Mouse (Mus musculus): Measurements from ENCODE around the gene Tmsb15a. TPM values are rescaled to one million over a fixed set of nuclear protein-coding genes. Genes with fewer than 3 reads are reported as not detected.
"Not testable (repeated sequence)": the region's sequence is repeated elsewhere in the genome, so short reads cannot be mapped to it uniquely, and the experiment has no call there.

Gene Tmsb15a
- not detected for total RNA-seq (2021)
- long read RNA-seq: 0 reads

GRCm38 (mm10) chrX:135725161-135725560 is at the start of gene Tmsb15a:
Gene Tmsb15a (minus strand): TSS chrX:135725261.
- DNase-seq (ENCODE audit: low spot score in 2 of 2): no peak

- DNase-seq (ENCODE audit: low spot score in 2 of 2): no peak
Observed at GRCm38 (mm10) chrX:135768565-135768964, 43.5 kb upstream of the Tmsb15a start.

GRCm38 (mm10) chrX:135768043-135768548 is 43.0 kb upstream of the Tmsb15a start:
- DNase-seq (ENCODE audit: low spot score in 2 of 2): no peak

DNA sequence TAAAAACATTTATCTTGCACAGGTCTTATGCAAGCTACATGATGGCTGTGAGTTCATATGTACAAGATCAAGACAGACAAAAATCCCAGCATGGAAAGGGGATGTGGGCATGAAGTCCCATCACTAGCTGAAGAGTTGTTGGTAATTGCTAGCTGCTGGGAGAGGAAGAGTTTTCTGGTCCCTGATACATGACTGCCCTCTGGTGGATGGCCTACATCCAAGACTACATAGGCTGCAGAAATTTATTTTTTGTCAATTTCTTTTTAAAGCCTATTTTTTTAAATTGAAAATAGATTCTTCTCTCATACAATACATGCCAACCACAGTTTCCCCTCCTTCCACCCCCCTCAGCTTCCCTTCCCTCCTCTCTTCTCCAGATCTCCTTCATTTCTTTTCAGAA is 36.6 kb upstream of the Tmsb15a start:
- DNase-seq (ENCODE audit: low spot score in 2 of 2): peak; percentile 26 to 51

- peak; percentile 77 to 79 for DNase-seq (ENCODE audit: low spot score in 2 of 2)
Observed at GRCm38 (mm10) chrX:135752832-135753231, 27.8 kb upstream of the Tmsb15a start.

GRCm38 (mm10) chrX:135745376-135745775 is 20.3 kb upstream of the Tmsb15a start:
- DNase-seq (ENCODE audit: low spot score in 2 of 2): not testable (repeated sequence)

DNA sequence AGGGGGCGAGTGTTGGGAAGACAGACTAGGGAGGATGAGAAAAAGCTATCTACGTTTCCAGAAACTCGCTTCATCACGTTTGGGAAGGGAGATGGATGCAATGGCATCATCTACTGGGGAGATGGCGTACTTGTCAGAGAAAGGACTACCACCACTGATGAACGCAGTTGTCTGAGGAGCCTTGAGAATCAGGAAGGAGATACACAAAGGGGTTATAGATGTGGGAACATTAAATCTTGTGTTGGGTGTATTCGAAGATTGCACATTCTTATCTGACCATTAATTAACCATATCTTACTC is 17.9 kb upstream of the Tmsb15a start:
- DNase-seq (ENCODE audit: low spot score in 2 of 2): no peak

DNA sequence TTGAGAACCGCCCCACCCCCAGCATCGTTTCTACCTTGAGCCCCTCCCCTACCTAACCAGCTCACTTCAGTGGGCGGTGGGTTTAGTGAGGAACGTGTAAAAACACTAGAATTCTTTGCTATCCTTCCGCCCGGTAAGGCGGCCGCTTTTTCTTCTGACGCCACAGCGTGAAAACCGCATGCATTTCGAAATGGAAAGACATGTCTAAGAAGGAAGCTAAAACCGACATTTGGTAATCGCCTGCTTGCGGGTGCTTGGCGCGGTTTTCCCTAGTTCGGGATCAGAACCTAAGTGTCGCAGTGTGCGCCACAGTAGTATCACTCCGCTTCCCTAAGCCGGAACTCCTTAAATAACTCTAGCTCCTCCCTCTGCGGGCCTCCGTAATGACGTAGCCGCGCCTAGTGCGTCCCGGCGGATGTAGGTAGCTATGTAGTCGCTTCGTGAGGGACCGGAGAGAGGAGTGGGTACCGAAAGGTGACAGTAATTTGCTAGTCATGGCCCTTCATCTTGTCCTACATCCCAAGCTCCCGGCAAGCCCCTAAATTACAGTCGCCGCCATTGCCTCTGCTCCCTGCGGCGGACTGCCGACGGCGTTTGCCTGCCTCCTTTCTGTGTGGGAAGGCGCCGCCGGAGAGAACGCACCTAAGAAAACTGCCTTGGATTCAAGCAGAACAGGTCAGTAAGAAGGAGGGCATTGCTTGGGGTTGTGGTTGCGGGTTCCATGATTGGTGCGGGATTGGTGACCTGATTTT is 17.4 kb upstream of the Tmsb15a start, which contains the start of the genes Armcx5 and Gprasp1:
Gene Armcx5 (plus strand): TSS at position 430 of the 752 bp plus-strand sequence.
Gene Gprasp1 (plus strand): TSS at position 430 of the 752 bp plus-strand sequence.
- peak; percentile 78 to 82 for DNase-seq (ENCODE audit: low spot score in 2 of 2)

GRCm38 (mm10) chrX:135738730-135739520 is 13.9 kb upstream of the Tmsb15a start:
- no peak for DNase-seq (ENCODE audit: low spot score in 2 of 2)

DNA sequence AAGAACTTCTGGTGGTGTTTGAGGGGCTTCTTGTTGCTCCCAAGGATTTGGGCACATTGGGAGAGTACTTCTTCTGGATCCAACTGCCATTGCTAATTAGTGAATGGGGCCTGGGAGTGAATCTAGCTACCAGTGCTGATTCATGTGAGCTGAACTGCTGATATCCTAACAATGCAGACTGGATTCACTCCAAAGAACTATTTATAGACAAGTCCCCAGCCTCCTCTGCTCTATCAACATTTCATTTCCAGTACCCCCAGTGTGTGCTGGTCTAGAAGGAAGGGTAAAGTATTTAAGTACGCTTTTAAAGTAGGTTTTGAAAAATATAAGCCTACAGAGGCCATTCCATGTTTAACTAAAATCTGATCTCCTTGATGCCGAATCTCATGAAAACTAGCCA is 12.2 kb downstream of the Tmsb15a start:
- no peak for DNase-seq (ENCODE audit: low spot score in 2 of 2)

- DNase-seq (ENCODE audit: low spot score in 2 of 2): no peak
Observed at GRCm38 (mm10) chrX:135704349-135704748, 20.7 kb downstream of the Tmsb15a start.

GRCm38 (mm10) chrX:135703111-135703510 is 21.9 kb downstream of the Tmsb15a start:
- no peak for DNase-seq (ENCODE audit: low spot score in 2 of 2)

DNA sequence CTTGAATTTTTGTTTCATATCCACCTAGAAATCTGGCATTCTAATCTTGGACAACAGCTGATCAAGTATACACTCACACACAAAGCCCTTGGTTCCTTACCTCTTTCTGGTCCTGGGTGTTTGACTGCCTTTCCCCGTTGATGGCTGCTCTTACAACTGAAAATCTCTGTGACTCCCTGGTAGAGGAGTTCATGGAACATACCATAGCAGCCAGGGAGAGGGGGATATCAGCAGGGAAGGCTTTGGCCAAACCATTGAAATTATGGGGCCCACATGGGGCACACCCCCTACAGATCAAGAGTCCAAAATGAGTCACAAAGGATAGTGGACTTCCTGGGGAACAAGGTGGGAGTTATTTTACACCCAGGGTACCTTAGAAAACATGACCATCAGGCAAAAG is 31.4 kb downstream of the Tmsb15a start, which contains the start of gene Tcp11x2:
Gene Tcp11x2 (minus strand): TSS at position 158 of the 400 bp plus-strand sequence.
- no peak for DNase-seq (ENCODE audit: low spot score in 2 of 2)

- no peak for DNase-seq (ENCODE audit: low spot score in 2 of 2)
Observed at GRCm38 (mm10) chrX:135687802-135688201, 37.3 kb downstream of the Tmsb15a start.

GRCm38 (mm10) chrX:135681858-135682257 is 43.2 kb downstream of the Tmsb15a start:
- DNase-seq (ENCODE audit: low spot score in 2 of 2): no peak

Small RNA genes within 50 kb of the gene (microRNA-seq; reads per million reads assigned to microRNA genes)
- 0 reads per million in 2 experiments for gene Mir7646

Other genes with a start within 250 kb of the Tmsb15a start
- not detected for gene AV320801, start 230.7 kb downstream of the Tmsb15a start, total RNA-seq (2021)
- gene Nxf7, start 126.5 kb downstream of the Tmsb15a start, total RNA-seq (2021): not detected
- gene Prame, start 97.6 kb downstream of the Tmsb15a start, total RNA-seq (2021): not detected
- gene Tcp11x2, start 31.5 kb downstream of the Tmsb15a start, total RNA-seq (2021): not detected
- 10 to 100 TPM; 29.8 to 32.9 TPM for gene Armcx5, start 17.5 kb upstream of the Tmsb15a start, total RNA-seq (2021)
- 100 to 1,000 TPM; 326 to 346 TPM for gene Gprasp1, start 17.5 kb upstream of the Tmsb15a start, total RNA-seq (2021)
- gene Bhlhb9, start 72.3 kb upstream of the Tmsb15a start, total RNA-seq (2021): 10 to 100 TPM; 78.0 to 78.1 TPM
- gene Gprasp2, start 113.8 kb upstream of the Tmsb15a start, total RNA-seq (2021): 100 to 1,000 TPM; 151 to 199 TPM

Measured in layer of hippocampus, postnatal 10 days (tissue).